Mouse (Mus musculus): ENCODE data around the gene Rmnd1. TPM values are rescaled to one million over a fixed set of nuclear protein-coding genes. Genes with fewer than 3 reads are reported as not detected.
A peak's percentile ranks its signal among the peaks of the same experiment; 100 is the strongest.
"Not testable (repeated sequence)": the region's sequence is repeated elsewhere in the genome, so short reads cannot be mapped to it uniquely, and the experiment has no call there.

Rmnd1 gene
- polyA plus RNA-seq, 1 experiment from 2014 or later: 53.6 TPM

DNA sequence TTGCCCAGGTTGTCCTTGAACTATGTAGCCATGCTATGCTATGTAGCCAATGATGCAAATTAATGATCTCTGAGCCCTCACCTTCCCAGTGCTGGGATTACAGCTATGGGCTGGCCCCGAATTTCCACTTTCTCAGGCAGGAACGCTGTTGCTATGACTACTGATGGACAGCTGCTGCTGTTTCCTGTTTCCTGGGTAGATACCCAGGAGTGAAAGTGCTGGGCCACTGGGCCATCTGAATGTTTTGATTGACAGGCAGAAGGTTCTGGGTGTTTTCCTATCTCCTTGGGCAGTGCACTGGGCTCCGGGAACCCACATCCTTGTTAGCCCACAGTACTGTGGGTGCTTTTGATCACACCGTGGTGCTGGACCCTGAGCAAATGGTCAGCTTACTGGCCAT, 24.2 kb upstream of the Rmnd1 start:
- no peak for ATAC-seq
- Histone ChIP-seq H3K4me1 (replicated peaks; ENCODE audit: control insufficient read depth, insufficient read depth, low read length) (no peaks in the 10 kb centered on the region), H3K27me3 (replicated peaks; ENCODE audit: control insufficient read depth, insufficient read depth, low read length) (no peaks in the 10 kb centered on the region), H3K4me3 (replicated peaks; ENCODE audit: low read length) (no peak overlapping the region), H3K9ac (replicated peaks; ENCODE audit: low read depth, low read length) (no peak overlapping the region), H3K36me3 (ENCODE audit: control insufficient read depth, insufficient read depth) (no peaks in the 10 kb centered on the region; the same call in 1 of the 2 replicates), H3K9me3 (ENCODE audit: control insufficient read depth, low read length) (no peaks in the 10 kb centered on the region), H3K27ac (ENCODE audit: low read length) (no peak overlapping the region), H3K4me2 (ENCODE audit: low read length) (no peak overlapping the region)
- 88% methylated on average over 4 of the region's 4 CpGs for WGBS

DNA sequence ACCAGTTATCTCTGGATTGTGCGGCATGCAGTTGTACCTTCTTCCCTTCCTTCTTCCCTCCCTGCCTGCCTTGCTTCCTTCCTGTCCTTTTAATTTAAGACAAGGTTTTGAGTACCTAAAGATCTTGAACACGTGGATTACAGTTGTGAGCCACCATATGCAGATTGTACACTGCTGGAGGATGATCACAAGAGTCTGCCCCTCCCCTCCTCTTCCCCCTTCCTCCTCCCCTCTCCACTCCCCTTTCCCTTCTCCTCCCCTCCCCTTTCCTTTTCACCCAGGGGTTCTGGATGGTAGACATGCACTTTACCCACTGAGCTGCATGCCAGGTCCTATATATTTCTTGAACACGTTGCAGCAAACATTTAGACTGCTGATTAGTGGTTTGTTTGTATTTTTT, 3.2 kb upstream of the Rmnd1 start:
- no peak overlapping the region for H3K4me2 ChIP-seq (ENCODE audit: low read length)
- 87% methylated on average over 3 of the region's 3 CpGs for WGBS
- no peak overlapping the region for H3K9ac ChIP-seq (replicated peaks; ENCODE audit: low read depth, low read length)
- no peak for ATAC-seq
- peaks cover 18% of the 10 kb centered on the region for H3K4me1 ChIP-seq (replicated peaks; ENCODE audit: control insufficient read depth, insufficient read depth, low read length)
- H3K9me3 ChIP-seq (ENCODE audit: control insufficient read depth, low read length): no peaks in the 10 kb centered on the region
- H3K36me3 ChIP-seq (ENCODE audit: control insufficient read depth, insufficient read depth): peaks cover 3% of the 10 kb centered on the region; the same call in 1 of the 2 replicates
- no peak overlapping the region for H3K27ac ChIP-seq (ENCODE audit: low read length)
- no peak overlapping the region for H3K4me3 ChIP-seq (replicated peaks; ENCODE audit: low read length)
- H3K27me3 ChIP-seq (replicated peaks; ENCODE audit: control insufficient read depth, insufficient read depth, low read length): no peaks in the 10 kb centered on the region

DNA sequence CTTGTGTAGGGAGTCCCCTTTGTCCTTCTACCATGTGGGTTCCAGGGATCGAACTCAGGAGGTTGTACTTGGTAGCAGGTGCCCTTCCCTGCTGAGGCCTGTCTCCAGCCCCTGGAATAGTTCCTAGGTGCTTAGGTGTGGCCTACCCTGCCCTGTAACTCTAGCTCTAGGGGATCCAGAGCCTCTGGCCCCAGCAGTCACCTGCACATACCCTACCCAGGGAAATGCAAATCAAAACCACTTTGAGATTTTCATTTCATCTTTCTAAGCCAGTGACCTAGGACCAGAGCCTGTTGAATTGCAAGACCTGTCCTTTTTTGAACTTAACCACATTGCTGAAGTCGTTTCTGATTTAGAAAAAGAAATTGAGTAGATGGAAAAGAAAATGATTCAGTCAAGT, 1.7 kb upstream of the Rmnd1 start:
- not testable (repeated sequence) for H3K9ac ChIP-seq (replicated peaks; ENCODE audit: low read depth, low read length); H3K36me3 ChIP-seq (ENCODE audit: control insufficient read depth, insufficient read depth); H3K4me3 ChIP-seq (replicated peaks; ENCODE audit: low read length); H3K27me3 ChIP-seq (replicated peaks; ENCODE audit: control insufficient read depth, insufficient read depth, low read length); H3K27ac ChIP-seq (ENCODE audit: low read length); ATAC-seq; H3K9me3 ChIP-seq (ENCODE audit: control insufficient read depth, low read length); H3K4me2 ChIP-seq (ENCODE audit: low read length)
- 88% methylated on average over 2 of the region's 2 CpGs for WGBS
- H3K4me1 ChIP-seq (replicated peaks; ENCODE audit: control insufficient read depth, insufficient read depth, low read length): peaks cover 18% of the 10 kb centered on the region

DNA sequence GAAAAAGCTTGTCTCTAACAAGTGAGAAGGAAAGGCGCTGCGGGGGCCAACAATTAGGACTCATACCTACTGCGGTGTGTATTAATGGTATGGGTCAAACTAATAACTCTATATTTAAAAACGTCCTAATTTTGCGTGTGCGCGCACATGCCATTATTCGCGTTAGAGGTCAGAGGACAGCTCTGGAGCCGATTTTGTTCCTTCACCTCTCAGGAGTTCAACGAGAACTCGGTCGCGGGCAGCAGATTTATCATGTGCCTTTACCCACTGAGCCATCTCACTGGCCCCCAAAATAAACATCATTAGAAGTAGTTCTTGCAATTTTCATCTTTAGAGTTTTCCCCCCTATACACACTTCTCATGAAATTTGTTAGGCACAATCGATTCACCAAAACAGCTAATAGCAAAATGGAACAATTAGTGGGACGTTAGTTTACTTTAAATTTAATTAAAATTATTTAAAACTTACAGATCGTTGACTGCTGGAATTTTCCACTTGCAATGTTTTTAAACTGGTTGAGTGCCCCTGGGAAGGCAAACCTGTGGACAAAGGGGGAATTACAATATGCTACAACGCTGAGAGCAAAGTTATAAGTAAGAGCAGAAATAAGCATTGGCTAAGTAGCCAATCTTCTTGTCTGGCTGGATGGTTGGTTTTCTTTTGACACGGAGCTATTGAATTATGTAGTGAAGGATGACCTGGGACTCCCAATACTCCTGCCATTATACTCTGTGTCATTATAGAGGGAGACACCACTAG, 988 bp upstream of the Rmnd1 start:
- H3K27ac ChIP-seq (ENCODE audit: low read length): peak overlapping the region; percentile 69
- no peaks in the 10 kb centered on the region for H3K27me3 ChIP-seq (replicated peaks; ENCODE audit: control insufficient read depth, insufficient read depth, low read length)
- H3K9ac ChIP-seq (replicated peaks; ENCODE audit: low read depth, low read length): peak overlapping the region; percentile 74
- peak overlapping the region; percentile 65 for H3K4me2 ChIP-seq (ENCODE audit: low read length)
- H3K4me1 ChIP-seq (replicated peaks; ENCODE audit: control insufficient read depth, insufficient read depth, low read length): peaks cover 18% of the 10 kb centered on the region
- H3K9me3 ChIP-seq (ENCODE audit: control insufficient read depth, low read length): no peaks in the 10 kb centered on the region
- no peak; the same call in 1 of the 2 replicates for ATAC-seq
- H3K36me3 ChIP-seq (ENCODE audit: control insufficient read depth, insufficient read depth): no peaks in the 10 kb centered on the region
- WGBS: 9% methylated on average over 19 of the region's 19 CpGs
- peak overlapping the region; percentile 72 for H3K4me3 ChIP-seq (replicated peaks; ENCODE audit: low read length)

DNA sequence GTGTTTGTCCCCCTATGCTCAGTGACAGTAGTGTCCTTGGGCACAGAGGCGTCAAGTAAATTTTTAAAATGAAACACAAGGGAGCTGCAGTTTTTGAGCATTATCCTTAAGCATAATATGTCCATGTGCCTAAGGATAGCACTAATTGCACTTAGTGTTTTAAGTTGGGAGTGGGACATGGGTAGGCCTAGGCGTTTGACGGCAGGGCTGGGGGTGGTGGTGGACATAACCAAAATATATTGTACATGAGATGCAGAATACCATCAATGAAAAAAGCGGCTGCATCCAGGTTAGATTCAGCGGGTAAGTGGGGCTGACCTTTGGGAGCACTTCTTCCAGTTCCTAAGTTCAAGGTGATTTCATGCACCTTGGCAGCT, 454 bp downstream of the Rmnd1 start:
- Histone ChIP-seq H3K27me3 (replicated peaks; ENCODE audit: control insufficient read depth, insufficient read depth, low read length) (no peaks in the 10 kb centered on the region), H3K36me3 (ENCODE audit: control insufficient read depth, insufficient read depth) (0 out of 2 replicates have a peak, but pooled peaks cover 2% of the 10 kb centered on the region), H3K9me3 (ENCODE audit: control insufficient read depth, low read length) (no peaks in the 10 kb centered on the region), H3K4me3 (replicated peaks; ENCODE audit: low read length) (peak overlapping the region; percentile 72), H3K27ac (ENCODE audit: low read length) (peak overlapping the region; percentile 61; the same call in 1 of the 2 replicates), H3K4me2 (ENCODE audit: low read length) (peak overlapping the region; percentile 80), H3K9ac (replicated peaks; ENCODE audit: low read depth, low read length) (peak overlapping the region; percentile 71), H3K4me1 (replicated peaks; ENCODE audit: control insufficient read depth, insufficient read depth, low read length) (peaks cover 18% of the 10 kb centered on the region)
- WGBS: 14% methylated on average over 5 of the region's 5 CpGs
- peak; percentile 34 for ATAC-seq

DNA sequence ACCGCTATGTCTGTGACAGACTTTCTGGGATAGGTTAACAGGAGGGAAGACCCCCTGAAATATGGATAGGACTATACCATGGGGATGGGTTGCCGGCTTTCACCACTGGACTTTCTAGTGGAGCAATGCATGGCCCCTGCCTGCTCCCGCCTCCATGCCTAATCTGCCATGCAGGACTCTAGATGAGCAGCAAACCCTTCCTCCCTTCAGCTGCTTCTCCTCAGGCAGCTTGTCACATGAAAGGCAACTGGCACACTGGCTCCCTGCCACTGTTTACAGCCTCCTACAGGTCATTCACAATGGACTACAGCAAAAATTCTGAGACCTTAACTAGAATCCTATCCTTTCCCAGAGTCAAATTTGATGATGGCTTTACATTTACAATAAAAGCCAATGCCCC, 1.4 kb downstream of the Rmnd1 start:
- 91% methylated on average over 3 of the region's 3 CpGs for WGBS
- Histone ChIP-seq H3K4me1 (replicated peaks; ENCODE audit: control insufficient read depth, insufficient read depth, low read length) (peaks cover 18% of the 10 kb centered on the region), H3K4me2 (ENCODE audit: low read length) (peak overlapping the region; percentile 80; the same call in 1 of the 2 replicates), H3K9me3 (ENCODE audit: control insufficient read depth, low read length) (no peaks in the 10 kb centered on the region), H3K27me3 (replicated peaks; ENCODE audit: control insufficient read depth, insufficient read depth, low read length) (no peaks in the 10 kb centered on the region), H3K4me3 (replicated peaks; ENCODE audit: low read length) (no peak overlapping the region), H3K9ac (replicated peaks; ENCODE audit: low read depth, low read length) (peak overlapping the region; percentile 1; the same call in 1 of the 2 replicates), H3K36me3 (ENCODE audit: control insufficient read depth, insufficient read depth) (0 out of 2 replicates have a peak, but pooled peaks cover 3% of the 10 kb centered on the region), H3K27ac (ENCODE audit: low read length) (no peak overlapping the region)
- ATAC-seq: no peak

DNA sequence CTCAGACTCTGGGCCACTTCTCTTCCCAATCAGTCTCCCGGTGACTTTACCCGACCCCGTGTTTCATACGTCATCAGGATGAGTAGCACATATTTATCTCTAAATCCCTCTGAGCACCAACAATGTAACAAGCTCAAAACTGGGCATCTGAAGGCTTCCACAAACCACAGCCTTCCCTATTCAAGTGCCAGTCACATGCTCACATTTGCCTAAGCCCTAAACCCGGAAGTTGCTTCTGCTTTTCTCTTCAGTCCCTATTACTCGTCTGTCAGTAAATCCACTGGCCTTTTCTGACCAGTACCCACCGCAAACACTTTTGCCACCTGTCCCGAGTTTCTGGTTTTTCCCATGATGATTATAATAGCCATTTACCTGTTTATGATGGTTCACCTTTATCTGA, 1.8 kb downstream of the Rmnd1 start:
- Histone ChIP-seq H3K4me1 (replicated peaks; ENCODE audit: control insufficient read depth, insufficient read depth, low read length) (peaks cover 18% of the 10 kb centered on the region), H3K9me3 (ENCODE audit: control insufficient read depth, low read length) (no peaks in the 10 kb centered on the region), H3K27ac (ENCODE audit: low read length) (no peak overlapping the region), H3K9ac (replicated peaks; ENCODE audit: low read depth, low read length) (no peak overlapping the region), H3K36me3 (ENCODE audit: control insufficient read depth, insufficient read depth) (peaks cover 4% of the 10 kb centered on the region; the same call in 1 of the 2 replicates), H3K4me2 (ENCODE audit: low read length) (no peak overlapping the region), H3K27me3 (replicated peaks; ENCODE audit: control insufficient read depth, insufficient read depth, low read length) (no peaks in the 10 kb centered on the region), H3K4me3 (replicated peaks; ENCODE audit: low read length) (no peak overlapping the region)
- ATAC-seq: no peak
- WGBS: 86% methylated on average over 8 of the region's 8 CpGs

DNA sequence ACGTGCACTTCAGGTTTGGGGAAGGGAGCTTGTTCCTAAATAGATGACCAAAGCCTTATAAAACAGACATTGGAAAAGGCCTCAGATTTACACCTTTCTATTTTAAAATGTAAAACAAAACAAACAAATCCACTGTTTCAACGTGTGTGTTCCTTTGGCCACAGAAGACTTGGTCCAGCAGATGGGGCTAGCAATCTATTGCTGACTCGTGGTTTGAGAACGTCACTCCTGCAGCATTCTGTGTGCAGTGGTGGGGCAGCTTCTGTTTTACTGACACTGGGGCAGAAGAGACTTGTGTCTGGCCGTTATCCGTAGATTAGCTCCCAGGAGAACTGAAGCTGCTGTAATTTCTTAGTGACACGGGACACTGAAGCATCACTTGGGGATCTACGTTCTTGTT, 6.9 kb downstream of the Rmnd1 start:
- ATAC-seq: no peak
- no peak overlapping the region for H3K9ac ChIP-seq (replicated peaks; ENCODE audit: low read depth, low read length)
- H3K4me2 ChIP-seq (ENCODE audit: low read length): no peak overlapping the region
- H3K4me3 ChIP-seq (replicated peaks; ENCODE audit: low read length): no peak overlapping the region
- no peaks in the 10 kb centered on the region for H3K4me1 ChIP-seq (replicated peaks; ENCODE audit: control insufficient read depth, insufficient read depth, low read length)
- peaks cover 10% of the 10 kb centered on the region for H3K36me3 ChIP-seq (ENCODE audit: control insufficient read depth, insufficient read depth)
- no peak overlapping the region for H3K27ac ChIP-seq (ENCODE audit: low read length)
- H3K27me3 ChIP-seq (replicated peaks; ENCODE audit: control insufficient read depth, insufficient read depth, low read length): no peaks in the 10 kb centered on the region
- 87% methylated on average over 8 of the region's 8 CpGs for WGBS
- H3K9me3 ChIP-seq (ENCODE audit: control insufficient read depth, low read length): no peaks in the 10 kb centered on the region

DNA sequence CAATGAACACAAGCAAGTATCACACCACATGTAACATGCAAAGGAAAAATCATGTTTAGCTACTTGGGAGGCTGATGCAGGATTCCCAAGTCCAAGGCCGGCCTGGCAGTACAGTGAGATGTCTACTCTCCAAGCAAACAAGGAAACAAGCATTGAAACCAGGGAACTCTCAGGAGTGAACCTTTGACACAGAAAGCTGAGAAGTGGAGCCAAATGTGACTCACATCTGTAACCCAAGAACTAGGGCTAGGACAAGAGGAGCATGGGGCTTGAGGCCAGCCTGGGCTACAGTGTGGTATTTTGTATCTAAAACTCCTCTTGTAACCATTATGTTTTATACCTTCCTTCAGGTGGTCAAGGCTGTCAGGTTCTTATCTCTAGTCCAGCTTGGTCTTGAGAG, 25.0 kb downstream of the Rmnd1 start:
- Histone ChIP-seq H3K4me3 (replicated peaks; ENCODE audit: low read length) (no peak overlapping the region), H3K9me3 (ENCODE audit: control insufficient read depth, low read length) (no peaks in the 10 kb centered on the region), H3K4me1 (replicated peaks; ENCODE audit: control insufficient read depth, insufficient read depth, low read length) (no peaks in the 10 kb centered on the region), H3K9ac (replicated peaks; ENCODE audit: low read depth, low read length) (no peak overlapping the region), H3K4me2 (ENCODE audit: low read length) (no peak overlapping the region), H3K36me3 (ENCODE audit: control insufficient read depth, insufficient read depth) (peaks cover 7% of the 10 kb centered on the region), H3K27me3 (replicated peaks; ENCODE audit: control insufficient read depth, insufficient read depth, low read length) (no peaks in the 10 kb centered on the region), H3K27ac (ENCODE audit: low read length) (no peak overlapping the region)
- no peak for ATAC-seq
- 92% methylated on average over 1 of the region's 1 CpGs for WGBS

Measured in forebrain, embryonic 16.5 days (tissue).